Mouse (Mus musculus): Measurements from ENCODE around the gene Hs3st3b1.

DNA sequence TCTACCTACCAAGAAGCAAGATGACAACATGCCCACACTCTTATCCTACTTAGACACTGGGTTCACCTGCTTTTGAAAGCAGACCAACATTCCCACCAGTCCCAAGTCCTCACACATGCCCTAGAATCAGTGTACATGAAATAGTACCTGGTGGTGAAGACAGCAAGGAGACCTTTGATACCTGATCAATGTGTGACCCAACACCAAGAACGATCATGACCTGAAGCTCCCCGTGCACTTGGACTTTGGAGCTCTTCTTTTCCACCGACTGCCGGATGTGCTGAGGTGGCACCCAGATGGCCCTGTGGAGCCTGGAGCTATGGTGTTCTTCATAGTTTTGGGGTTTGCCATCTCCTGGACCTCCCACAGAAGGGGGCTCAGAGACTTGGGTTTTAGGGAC is 43.5 kb downstream of the Hs3st3b1 start:
- no peak for TF ChIP-seq CTCF (IDR thresholded peaks at IDR 0.05; ENCODE audit: insufficient read depth, low read length)
- no peak for TF ChIP-seq POLR2A (IDR thresholded peaks at IDR 0.05; ENCODE audit: borderline replicate concordance, extremely low read depth, low read depth, low read length)

All from lung, adult 2 months (tissue).